Mouse (Mus musculus) intestine, embryonic 16.5 days (tissue): ENCODE data around the gene Gm10762. TPM values are rescaled to one million over a fixed set of nuclear protein-coding genes. Genes with fewer than 3 reads are reported as not detected.

Experiments used
- microRNA-seq: library from miRNA; unstranded; fragments of <30 nt; microRNA quantifications from one replicate; pipeline ENCODE4, GENCODE M21; 2016
- polyA plus RNA-seq: library from polyadenylated mRNA; unstranded; fragments of >200 nt; fragmentation: Nextera tagmentation; extraction: Ambion mirVana; gene quantifications from 2 replicates; pipeline ENCODE4 v1.2.1, GENCODE M21; 2015

Gm10762 gene
- polyA plus RNA-seq, 1 experiment from 2014 or later: 7.8 TPM

Small RNA genes within 50 kb of the gene (microRNA-seq; reads per million reads assigned to microRNA genes)
- gene Gm22859: not detected

Other genes with a start within 250 kb of the Gm10762 start
- 54.6 and 62.4 TPM in 2 replicates for gene Tmem87b, start 149.6 kb downstream of the Gm10762 start, polyA plus RNA-seq
- gene Fbln7, start 104.7 kb downstream of the Gm10762 start, polyA plus RNA-seq: 12.4 and 13.3 TPM in 2 replicates
- 5.7 and 6.1 TPM in 2 replicates for gene Zc3h8, start 23.6 kb downstream of the Gm10762 start, polyA plus RNA-seq
- gene Zc3h6, start 323 bp downstream of the Gm10762 start, polyA plus RNA-seq: 0.89 and 1.2 TPM in 2 replicates
- gene Vinac1, start 80.4 kb upstream of the Gm10762 start, polyA plus RNA-seq: 0.05 and 0.12 TPM in 2 replicates
- 8.2 and 9.1 TPM in 2 replicates for gene Ttl, start 98.2 kb upstream of the Gm10762 start, polyA plus RNA-seq
- gene Polr1b, start 133.3 kb upstream of the Gm10762 start, polyA plus RNA-seq: 19.6 and 21.8 TPM in 2 replicates
- 23.8 and 26.9 TPM in 2 replicates for gene Chchd5, start 162.0 kb upstream of the Gm10762 start, polyA plus RNA-seq
- 28.8 and 30.4 TPM in 2 replicates for gene Slc20a1, start 231.0 kb upstream of the Gm10762 start, polyA plus RNA-seq